Mouse (Mus musculus) lung, postnatal 0 days (tissue): ENCODE data around the gene Hcn2.

Source experiments
- CTCF ChIP-seq: IDR thresholded peaks from 2 replicates; pipeline ENCODE4 v1.5.1; 2016; ENCODE audit warnings: antibody characterized with exemption, mild to moderate bottlenecking
- EP300 ChIP-seq: IDR thresholded peaks from 2 replicates; pipeline ENCODE4 v1.6.1; 2016; ENCODE audit warnings: antibody characterized with exemption, mild to moderate bottlenecking, control low read depth

DNA sequence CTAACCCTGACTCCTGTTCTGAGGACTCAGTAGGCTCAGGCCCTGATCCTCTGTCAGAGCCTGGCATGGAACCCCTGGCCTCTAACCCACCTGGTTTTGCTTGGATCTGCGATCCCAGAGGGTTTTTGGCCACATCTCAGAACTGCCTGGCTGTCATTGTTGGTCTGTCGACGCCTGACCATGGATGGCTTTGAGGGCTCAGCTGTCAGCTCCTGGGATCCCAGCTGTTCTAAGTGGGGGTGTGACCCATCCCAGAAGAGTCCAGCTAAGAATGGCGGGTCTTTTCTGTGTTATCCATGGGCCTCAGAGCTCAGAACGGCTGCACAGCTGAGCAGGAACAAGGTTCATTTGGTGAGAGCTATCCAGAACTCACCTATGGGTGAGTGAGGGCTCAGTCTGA is 4.7 kb downstream of the Hcn2 start:
- no peak for TF ChIP-seq CTCF
- no peak for TF ChIP-seq EP300
